Mouse (Mus musculus) forelimb bud, embryonic 11.5 days (tissue): Measurements from ENCODE around the gene Gcdh.

Source experiments
- DNase-seq: peaks from one replicate; pipeline ENCODE4 v3.0.0-alpha.2; 2012; ENCODE audit warnings: low read depth, low spot score

Gene Gcdh

DNA sequence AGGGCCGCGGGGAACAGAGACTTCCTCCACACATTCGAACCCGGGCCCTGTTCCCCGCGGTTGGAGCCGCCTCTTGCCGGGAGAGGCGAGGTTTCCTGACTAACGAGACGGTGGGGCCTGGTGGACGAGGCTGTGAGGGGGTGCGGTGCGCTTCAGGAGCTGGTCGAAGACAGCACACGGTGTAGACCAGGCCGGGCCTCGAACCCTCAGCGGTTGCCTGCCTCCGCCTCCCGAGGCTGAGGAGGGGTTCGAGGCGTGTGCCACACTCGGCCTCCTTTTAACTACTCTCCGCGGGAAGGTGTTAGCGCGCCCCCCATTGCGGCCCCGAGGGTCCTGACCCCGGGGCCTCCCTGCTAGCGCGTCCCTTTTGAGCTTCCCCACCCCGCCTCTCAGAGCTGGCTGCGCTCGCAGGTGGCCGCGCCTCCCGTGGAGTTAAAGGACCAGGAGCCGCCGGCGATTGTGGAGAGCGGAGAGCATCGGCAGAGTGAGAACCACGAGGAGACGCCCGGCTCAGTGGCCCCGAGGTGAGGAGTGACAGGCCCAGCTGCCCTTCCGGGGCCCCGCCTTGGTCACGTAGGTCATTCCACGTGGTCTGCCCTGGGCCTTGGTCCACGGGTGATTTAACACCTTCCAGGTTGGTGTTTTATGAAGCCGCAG is 21.3 kb downstream of the Gcdh start:
- DNase-seq = peak; percentile 18

DNA sequence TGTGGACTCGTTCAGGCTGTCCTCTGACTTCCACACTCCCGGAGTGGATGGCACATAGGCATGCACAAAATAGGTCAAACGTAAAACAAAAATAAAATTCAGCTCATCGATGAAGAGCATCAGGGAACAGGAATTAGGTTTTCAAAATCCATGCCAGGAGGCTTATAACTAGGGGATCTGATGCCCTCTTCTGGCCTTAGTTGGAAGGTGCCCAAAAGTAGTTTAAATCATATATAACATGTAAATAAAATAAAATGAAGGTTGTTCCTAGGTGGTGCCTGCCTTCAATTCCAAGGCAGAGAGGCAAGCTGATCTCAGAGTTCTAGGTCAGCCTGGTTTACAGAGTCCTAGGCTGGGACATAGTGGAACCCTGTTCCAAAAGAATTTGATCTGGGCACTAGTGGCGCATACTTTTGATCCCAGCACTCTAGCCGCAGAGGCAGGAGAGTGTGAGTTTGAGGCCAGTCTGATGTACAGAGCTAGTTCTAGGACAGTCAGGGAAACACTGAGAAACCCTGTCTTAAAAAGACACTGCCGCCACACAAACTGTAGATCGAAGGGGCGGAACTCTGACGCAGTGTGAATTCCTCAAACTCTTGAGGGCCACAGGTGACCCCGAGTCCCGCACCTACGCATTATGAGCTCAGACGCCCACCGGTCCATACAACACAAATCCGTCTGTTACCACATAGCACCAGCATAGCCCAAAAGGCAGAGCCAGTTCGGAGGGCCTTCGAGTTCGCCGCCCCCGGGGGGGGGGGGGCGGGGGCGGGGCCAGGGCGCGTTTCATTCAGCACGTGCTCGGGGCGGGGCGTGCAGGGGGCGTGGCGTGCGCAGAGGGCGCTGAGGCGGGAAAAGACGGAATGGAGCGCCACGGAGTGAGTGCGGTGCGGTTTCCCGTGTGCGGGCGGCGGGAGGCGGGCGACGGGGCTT is 22.1 kb downstream of the Gcdh start, which contains the start of gene Syce2:
Gene Syce2 (plus strand): TSS at position 736 of the 933 bp plus-strand sequence.
- peak; percentile 46 for DNase-seq

GRCm38 (mm10) chr8:84856864-84857441 is 36.8 kb downstream of the Gcdh start, which contains the start of gene Farsa:
TSS of gene Farsa (plus strand) at chr8:84856989.
- peak; percentile 95 for DNase-seq

GRCm38 (mm10) chr8:84856434-84856833 is 37.3 kb downstream of the Gcdh start:
- no peak for DNase-seq

GRCm38 (mm10) chr8:84847684-84848435 is 45.9 kb downstream of the Gcdh start:
- no peak for DNase-seq

GRCm38 (mm10) chr8:84846722-84847572 is 46.8 kb downstream of the Gcdh start, which contains the start of gene Calr:
TSS of gene Calr (minus strand) at chr8:84846934.
- peak; percentile 100 for DNase-seq

GRCm38 (mm10) chr8:84846094-84846721 is 47.5 kb downstream of the Gcdh start:
- no peak for DNase-seq

DNA sequence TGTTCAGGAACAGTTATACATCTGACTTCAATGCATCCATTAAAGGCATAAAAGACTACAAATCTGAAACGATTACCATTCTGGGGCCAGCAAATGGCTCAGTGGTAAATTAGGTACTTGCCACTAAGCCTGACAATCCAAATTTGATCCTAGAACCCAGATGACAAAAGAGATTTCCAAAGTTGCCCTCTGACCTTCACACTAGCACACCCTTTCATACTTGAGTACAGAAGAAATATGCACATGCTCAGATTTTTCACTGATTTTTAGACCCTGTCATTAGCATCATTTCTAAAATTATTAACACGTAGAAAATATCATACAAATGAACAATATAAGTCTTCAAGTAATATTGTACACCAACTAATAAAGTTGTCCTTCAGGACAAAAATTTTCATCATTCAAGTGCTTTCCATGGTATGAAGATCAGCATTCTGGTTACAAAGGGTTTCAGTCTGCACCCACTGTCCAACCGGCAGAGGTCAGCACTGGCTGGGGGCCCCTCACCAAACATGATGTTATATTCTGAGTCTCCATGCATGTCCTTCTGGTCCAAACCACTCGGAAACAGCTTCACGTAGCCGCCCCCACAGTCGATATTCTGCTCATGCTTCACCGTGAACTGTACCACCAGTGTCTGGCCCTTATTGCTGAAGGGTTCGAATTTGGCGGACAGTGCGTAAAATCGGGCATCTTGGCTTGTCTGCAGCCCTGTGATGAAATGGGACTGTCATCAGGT is 48.2 kb downstream of the Gcdh start:
- DNase-seq = no peak

GRCm38 (mm10) chr8:84844397-84845070 is 49.2 kb downstream of the Gcdh start:
- no peak for DNase-seq

GRCm38 (mm10) chr8:84841514-84841913 is 52.2 kb downstream of the Gcdh start:
- DNase-seq = no peak

- peak; percentile 96 for DNase-seq
Observed at GRCm38 (mm10) chr8:84840248-84840999, 53.3 kb downstream of the Gcdh start, which contains the start of gene Rad23a. TSS of gene Rad23a (minus strand) at chr8:84840665.

GRCm38 (mm10) chr8:84839875-84840247 is 53.9 kb downstream of the Gcdh start:
- no peak for DNase-seq

GRCm38 (mm10) chr8:84839411-84839810 is 54.3 kb downstream of the Gcdh start:
- no peak for DNase-seq

DNA sequence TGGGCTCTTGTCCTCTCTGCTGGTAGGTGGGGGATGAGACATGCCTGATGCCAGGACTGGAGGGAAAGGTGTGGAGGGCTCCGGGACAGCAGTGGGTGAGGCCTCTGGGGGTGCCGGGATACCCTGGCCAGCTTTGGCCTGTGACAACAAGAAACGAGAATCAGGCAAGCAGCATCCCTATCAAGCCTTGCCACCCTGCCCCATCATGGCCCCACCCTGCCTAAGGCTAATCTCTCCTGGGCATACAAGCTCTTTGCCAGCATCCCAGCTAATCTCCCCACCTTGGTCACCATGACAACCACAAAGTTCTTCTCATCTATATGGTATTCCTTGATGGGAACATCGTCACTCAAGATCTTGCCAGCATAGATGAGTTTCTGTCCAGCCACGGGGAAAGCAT is 55.2 kb downstream of the Gcdh start:
- DNase-seq = no peak

- no peak for DNase-seq
Observed at GRCm38 (mm10) chr8:84837912-84838470, 55.7 kb downstream of the Gcdh start.

DNA sequence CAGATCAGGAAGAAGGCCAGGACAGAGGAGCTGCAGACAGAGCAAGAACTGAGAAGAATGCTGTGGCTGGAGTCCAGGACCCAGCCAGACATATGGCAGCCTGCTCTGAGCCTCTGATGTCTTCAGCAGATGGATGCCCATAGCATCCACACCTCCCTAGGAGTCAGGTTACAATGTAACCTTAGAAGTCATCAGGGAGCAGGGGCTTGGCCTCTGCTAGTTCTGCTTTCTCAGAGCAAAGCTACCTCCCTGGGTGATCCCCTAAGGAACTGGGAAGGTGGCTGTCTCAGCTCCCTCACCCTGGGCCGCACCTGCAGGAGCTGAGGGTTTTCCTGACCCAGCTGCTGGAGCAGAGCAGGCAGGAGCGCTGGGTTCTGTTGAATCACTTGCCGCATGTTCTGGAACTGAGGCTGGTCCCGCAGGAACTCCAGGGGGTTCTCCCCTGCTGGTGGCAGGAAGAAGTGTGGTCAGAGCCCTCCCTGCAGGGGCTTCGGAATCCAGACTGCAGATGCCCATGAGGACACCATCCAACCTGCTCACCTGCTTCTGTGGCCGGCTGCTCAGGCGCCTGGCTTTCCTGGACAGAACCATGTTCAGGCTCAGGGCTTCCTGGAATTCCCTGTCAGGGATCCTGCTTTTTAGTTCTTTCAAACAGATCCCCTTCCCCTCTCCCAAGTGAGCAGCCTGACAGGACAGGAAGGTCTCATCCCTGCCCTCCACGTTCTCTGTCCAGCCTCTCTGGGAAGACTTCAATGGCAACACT is 56.4 kb downstream of the Gcdh start:
- peak; percentile 76 for DNase-seq
